Comparison of ENCODE assay signal across 22 mouse cellular contexts in the genomic region with DNA sequence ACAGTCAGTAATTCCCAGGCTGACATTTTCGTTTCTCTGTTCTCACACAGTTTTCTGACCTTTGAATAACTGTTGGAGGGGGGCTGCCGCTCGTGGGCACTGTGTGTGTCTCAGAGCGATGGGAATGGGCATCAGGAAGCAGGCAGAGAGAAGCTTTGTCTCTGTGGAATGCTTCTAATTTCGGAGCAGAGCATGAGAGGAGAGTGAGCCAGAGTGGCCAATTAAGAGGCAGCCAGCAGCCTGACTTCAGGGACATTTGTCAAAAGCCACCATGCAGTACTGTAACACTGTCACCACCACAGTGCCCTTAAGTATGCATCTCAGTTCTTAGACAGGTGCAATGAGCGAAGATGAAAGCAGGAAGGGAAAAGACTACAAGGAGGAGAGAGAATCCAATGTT.
A peak's percentile ranks its signal among the peaks of the same experiment; 100 is the strongest.
DNase-seq lines count a peak whose midpoint lies in the region; ATAC-seq lines count a peak whose summit lies in the region.
"Had no signal": no experiment of that assay in that cellular context is flagged by ENCODE, and none has a peak within 500 bp of the region (broad histone marks: within the 10 kb centered on the region; RNA-seq: fewer than 3 reads in every experiment).

No protein-coding gene starts in this region.

- H3K9me3 ChIP-seq in heart, embryonic 16.5 days (replicated peaks; ENCODE audit: control insufficient read depth, low read length) = no peaks in the 10 kb centered on the region
- no peaks in the 10 kb centered on the region for H3K9me3 ChIP-seq in midbrain, embryonic 16.5 days (replicated peaks; ENCODE audit: control insufficient read depth, low read length, poor library complexity, severe bottlenecking)
- H3K9me3 ChIP-seq in forebrain, embryonic 15.5 days = no peaks in the 10 kb centered on the region
- H3K9me3 ChIP-seq: embryonic facial prominence, embryonic 15.5 days; limb, embryonic 13.5 days; liver, embryonic 13.5 days had no signal

- H3K9ac ChIP-seq in heart, embryonic 16.5 days (ENCODE audit: low read length) = no peak overlapping the region
- no peak overlapping the region for H3K9ac ChIP-seq in midbrain, embryonic 16.5 days (ENCODE audit: low read depth, low read length)
- no peak overlapping the region for H3K9ac ChIP-seq in forebrain, embryonic 15.5 days (replicated peaks)
- H3K9ac ChIP-seq: embryonic facial prominence, embryonic 15.5 days; forebrain, postnatal 0 days; limb, embryonic 13.5 days; liver, embryonic 13.5 days; lung, embryonic 14.5 days had no signal

- ATAC-seq in heart, embryonic 16.5 days (replicated peaks; ENCODE audit: extremely low read depth, insufficient read depth, low FRiP score) = no peak
- peak; percentile 42; the same call in 1 of the 2 replicates for ATAC-seq in midbrain, embryonic 16.5 days
- ATAC-seq in forebrain, embryonic 15.5 days (replicated peaks) = no peak
- no peak for ATAC-seq in monocyte, adult 5-6 weeks (replicated peaks; ENCODE audit: insufficient number of reproducible peaks, low FRiP score, low TSS enrichment, poor library complexity, severe bottlenecking)
- ATAC-seq: forebrain, postnatal 0 days; Patski had no signal

- no peak overlapping the region for H3K4me3 ChIP-seq in heart, embryonic 16.5 days (ENCODE audit: low read length)
- no peak overlapping the region for H3K4me3 ChIP-seq in midbrain, embryonic 16.5 days (ENCODE audit: low read depth, low read length)
- no peak overlapping the region for H3K4me3 ChIP-seq in forebrain, embryonic 15.5 days
- H3K4me3 ChIP-seq: embryonic facial prominence, embryonic 15.5 days; gastrocnemius, adult 2 months; limb, embryonic 13.5 days; liver, embryonic 13.5 days had no signal

- DNase-seq in embryo, embryonic 10 days (ENCODE audit: low spot score) = peak; percentile 8
- DNase-seq in embryo, embryonic 11 days = no peak
- DNase-seq in heart, postnatal 25 days (ENCODE audit: low spot score) = no peak
- DNase-seq in Muller cell, postnatal 12 days (ENCODE audit: inconsistent ontology term) = peak; percentile 41
- DNase-seq: adrenal gland, postnatal 10 days; cerebellum, adult 11 months; cerebellum, postnatal 14 days; forebrain, postnatal 0 days; gastrocnemius, adult 2 months; kidney, adult 18-20 months; liver, embryonic 13.5 days; lung, embryonic 14.5 days; lung, postnatal 36 days had no signal

- intact Hi-C loops in heart, postnatal 25 days (cut with DNase I) = no loop called here

- peak overlapping the region; percentile 31; the same call in 1 of the 2 replicates for H3K4me2 ChIP-seq in heart, embryonic 16.5 days (ENCODE audit: low read depth, low read length)
- peak overlapping the region; percentile 12; the same call in 1 of the 2 replicates for H3K4me2 ChIP-seq in midbrain, embryonic 16.5 days (ENCODE audit: low read length)
- H3K4me2 ChIP-seq in forebrain, embryonic 15.5 days (replicated peaks) = no peak overlapping the region
- H3K4me2 ChIP-seq: embryonic facial prominence, embryonic 15.5 days; limb, embryonic 13.5 days; liver, embryonic 13.5 days; lung, embryonic 14.5 days had no signal

- 27% methylated on average over 6 of the region's 6 CpGs for WGBS in heart, embryonic 16.5 days
- 27% methylated on average over 6 of the region's 6 CpGs for WGBS in midbrain, embryonic 16.5 days
- WGBS in forebrain, embryonic 15.5 days = 38% methylated on average over 6 of the region's 6 CpGs

- no peaks in the 10 kb centered on the region for H3K27me3 ChIP-seq in heart, embryonic 16.5 days (ENCODE audit: control insufficient read depth, insufficient read depth, low read length)
- no peaks in the 10 kb centered on the region for H3K27me3 ChIP-seq in midbrain, embryonic 16.5 days (ENCODE audit: control insufficient read depth, insufficient read depth, low read depth, low read length)
- H3K27me3 ChIP-seq in forebrain, embryonic 15.5 days = no peaks in the 10 kb centered on the region
- H3K27me3 ChIP-seq: embryonic facial prominence, embryonic 15.5 days; limb, embryonic 13.5 days; liver, embryonic 13.5 days; Patski had no signal

- no peaks in the 10 kb centered on the region for H3K36me3 ChIP-seq in heart, embryonic 16.5 days (ENCODE audit: control insufficient read depth, insufficient read depth)
- no peaks in the 10 kb centered on the region for H3K36me3 ChIP-seq in midbrain, embryonic 16.5 days (ENCODE audit: control insufficient read depth, insufficient read depth, low read length)
- H3K36me3 ChIP-seq in forebrain, embryonic 15.5 days = no peaks in the 10 kb centered on the region
- H3K36me3 ChIP-seq: embryonic facial prominence, embryonic 15.5 days; limb, embryonic 13.5 days; liver, embryonic 13.5 days had no signal

- no peak overlapping the region for H3K27ac ChIP-seq in heart, embryonic 16.5 days (ENCODE audit: low read length)
- peak overlapping the region; percentile 57 for H3K27ac ChIP-seq in midbrain, embryonic 16.5 days (ENCODE audit: low read length)
- H3K27ac ChIP-seq in forebrain, embryonic 15.5 days (replicated peaks) = no peak overlapping the region
- H3K27ac ChIP-seq: embryonic facial prominence, embryonic 15.5 days; gastrocnemius, adult 2 months; kidney, postnatal 0 days; limb, embryonic 13.5 days; liver, embryonic 13.5 days; stomach, postnatal 0 days had no signal

- H3K4me1 ChIP-seq in heart, embryonic 16.5 days (ENCODE audit: control insufficient read depth, insufficient read depth, low read length) = 0 out of 2 replicates have a peak, but pooled peaks cover 3% of the 10 kb centered on the region
- H3K4me1 ChIP-seq in midbrain, embryonic 16.5 days (ENCODE audit: control insufficient read depth, insufficient read depth, low read length) = peaks cover 5% of the 10 kb centered on the region; the same call in 1 of the 2 replicates
- peaks cover 4% of the 10 kb centered on the region; the same call in 1 of the 2 replicates for H3K4me1 ChIP-seq in forebrain, embryonic 15.5 days
- H3K4me1 ChIP-seq: embryonic facial prominence, embryonic 15.5 days; liver, embryonic 13.5 days had no signal

Comparison
In these comparisons a context has a peak if more than half of its experiments do, and no peak if none do; other contexts are left out.
1. DNase-seq: peak in embryo, embryonic 10 days (single experiment) and Muller cell, postnatal 12 days (single experiment); none in embryo, embryonic 11 days (single experiment) and heart, postnatal 25 days (single experiment).